Mouse (Mus musculus) mesoderm, embryonic 11.5 days (tissue): ENCODE data around the gene Ccm2l.
A peak's percentile ranks its signal among the peaks of the same experiment; 100 is the strongest.

Source experiments
- DNase-seq: peaks from one replicate; pipeline ENCODE4 v3.0.0-alpha.2; 2012; ENCODE audit warnings: low read depth, low spot score

Ccm2l gene

GRCm38 (mm10) chr2:153065747-153066508, at the start of gene Ccm2l:
Gene Ccm2l, plus strand, starts transcription at chr2:153065955.
- no peak for DNase-seq

GRCm38 (mm10) chr2:153016786-153017185, 49.0 kb upstream of the Ccm2l start:
- no peak for DNase-seq

- DNase-seq: no peak
Measured at GRCm38 (mm10) chr2:153019355-153019754, 46.4 kb upstream of the Ccm2l start.

- no peak for DNase-seq
Measured at GRCm38 (mm10) chr2:153021163-153021562, 44.6 kb upstream of the Ccm2l start.

- no peak for DNase-seq
Measured at GRCm38 (mm10) chr2:153022855-153023254, 42.9 kb upstream of the Ccm2l start.

- DNase-seq: no peak
Measured at GRCm38 (mm10) chr2:153026052-153026451, 39.7 kb upstream of the Ccm2l start.

GRCm38 (mm10) chr2:153027501-153027900, 38.3 kb upstream of the Ccm2l start:
- DNase-seq: no peak

- no peak for DNase-seq
Measured at GRCm38 (mm10) chr2:153030422-153030821, 35.3 kb upstream of the Ccm2l start.

GRCm38 (mm10) chr2:153031126-153032082, 34.4 kb upstream of the Ccm2l start, which contains the start of gene Xkr7:
Gene Xkr7, plus strand, starts transcription at chr2:153031852.
- no peak for DNase-seq

GRCm38 (mm10) chr2:153032083-153032842, 33.5 kb upstream of the Ccm2l start:
- peak; percentile 89 for DNase-seq

GRCm38 (mm10) chr2:153032973-153033372, 32.8 kb upstream of the Ccm2l start:
- DNase-seq: no peak

- no peak for DNase-seq
Measured at GRCm38 (mm10) chr2:153033545-153034230, 32.1 kb upstream of the Ccm2l start.

GRCm38 (mm10) chr2:153036690-153037089, 29.1 kb upstream of the Ccm2l start:
- DNase-seq: no peak

GRCm38 (mm10) chr2:153043886-153044285, 21.9 kb upstream of the Ccm2l start:
- DNase-seq: no peak

GRCm38 (mm10) chr2:153045884-153046299, 19.9 kb upstream of the Ccm2l start:
- DNase-seq: no peak

GRCm38 (mm10) chr2:153047828-153048465, 17.8 kb upstream of the Ccm2l start:
- DNase-seq: peak; percentile 53

- no peak for DNase-seq
Measured at GRCm38 (mm10) chr2:153049288-153049996, 16.3 kb upstream of the Ccm2l start.

- no peak for DNase-seq
Measured at GRCm38 (mm10) chr2:153049997-153050358, 15.8 kb upstream of the Ccm2l start.

- DNase-seq: no peak
Measured at GRCm38 (mm10) chr2:153051095-153051494, 14.7 kb upstream of the Ccm2l start.

GRCm38 (mm10) chr2:153051537-153051936, 14.2 kb upstream of the Ccm2l start:
- no peak for DNase-seq
